Mouse (Mus musculus) lung, postnatal 14 days (tissue): ENCODE measurements at regions not wholly inside any gene's neighbourhood (a gene's known extent, or its start where the extent isn't known, plus 50 kb on each side); places are given as distances from the start of the nearest gene placed in this dataset.

Source experiments
- DNase-seq: peaks from one replicate; pipeline ENCODE4 v3.0.0; 2021

DNA sequence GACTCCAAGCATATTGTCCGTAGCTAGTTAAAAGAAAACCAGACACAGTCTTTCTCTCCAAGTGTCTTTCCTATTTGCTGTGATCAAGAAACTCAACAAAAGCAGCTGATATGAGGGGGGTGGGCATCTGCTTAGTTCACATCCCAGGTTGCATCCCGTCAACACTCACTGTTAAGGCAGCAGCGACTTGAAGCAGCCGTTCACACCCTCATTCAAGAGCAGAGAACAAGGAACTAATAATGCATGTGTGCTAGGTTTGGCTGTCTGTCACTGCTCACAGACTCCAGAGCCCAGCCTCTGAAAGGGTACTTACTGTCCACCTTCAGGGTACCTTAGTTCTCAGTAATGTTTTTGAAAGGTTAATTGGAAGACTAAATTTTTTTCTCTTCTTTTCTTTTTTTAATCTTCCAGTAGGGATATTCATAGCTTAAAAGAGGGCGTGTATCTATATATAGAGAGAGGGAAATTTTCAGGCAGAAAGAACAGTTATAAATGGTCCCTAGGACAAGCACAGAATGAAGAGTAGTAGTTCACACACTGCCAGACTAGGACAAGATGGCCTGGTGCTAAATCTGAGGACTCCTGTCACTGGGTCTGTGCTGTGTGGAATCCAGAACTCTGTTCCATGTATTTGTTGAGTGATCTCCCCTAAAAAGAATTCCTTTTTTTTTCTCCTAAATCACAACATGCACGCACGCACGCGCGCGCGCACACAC, 199.1 kb upstream of the BB014433 start:
- no peak for DNase-seq

DNA sequence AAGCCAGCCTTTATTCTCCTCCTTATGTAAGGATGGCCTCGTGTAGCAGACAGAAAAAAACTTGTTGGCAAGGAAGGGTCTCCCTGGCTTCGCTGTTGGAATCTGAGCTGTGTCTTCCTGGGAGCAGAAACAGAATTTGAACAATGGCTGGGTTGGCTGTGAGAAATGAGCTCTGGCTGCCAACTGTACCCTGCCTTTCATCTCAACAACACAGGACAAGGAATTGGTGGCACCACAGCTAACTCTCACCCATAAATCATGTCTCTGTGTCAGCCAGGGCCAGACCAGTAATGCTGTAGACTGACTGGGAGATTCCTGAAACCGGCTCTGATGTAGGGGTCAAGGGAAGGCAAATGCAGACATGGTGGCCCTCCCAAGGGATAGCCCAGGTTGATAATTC, 189.5 kb upstream of the BB014433 start:
- DNase-seq, result no peak

DNA sequence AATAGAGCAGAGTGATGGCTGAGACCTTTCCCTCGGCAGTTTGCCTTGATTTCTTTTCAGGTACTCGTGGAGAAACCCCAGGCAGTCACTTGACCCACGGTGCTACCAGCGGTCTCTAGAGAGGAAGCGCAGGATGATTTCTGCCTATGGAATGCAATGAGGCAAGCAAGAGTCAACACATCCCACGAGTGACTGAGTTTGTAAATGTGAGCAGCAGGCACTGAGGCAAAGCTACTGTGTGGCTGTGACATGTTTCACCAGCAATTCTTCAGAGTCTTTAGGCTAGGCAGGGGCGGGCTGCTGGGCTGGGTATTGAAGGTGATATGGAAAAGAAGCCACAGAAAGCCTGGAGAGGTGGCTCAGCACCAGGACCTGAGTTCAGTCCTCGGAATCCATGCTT, 187.4 kb upstream of the BB014433 start:
- DNase-seq, result no peak

DNA sequence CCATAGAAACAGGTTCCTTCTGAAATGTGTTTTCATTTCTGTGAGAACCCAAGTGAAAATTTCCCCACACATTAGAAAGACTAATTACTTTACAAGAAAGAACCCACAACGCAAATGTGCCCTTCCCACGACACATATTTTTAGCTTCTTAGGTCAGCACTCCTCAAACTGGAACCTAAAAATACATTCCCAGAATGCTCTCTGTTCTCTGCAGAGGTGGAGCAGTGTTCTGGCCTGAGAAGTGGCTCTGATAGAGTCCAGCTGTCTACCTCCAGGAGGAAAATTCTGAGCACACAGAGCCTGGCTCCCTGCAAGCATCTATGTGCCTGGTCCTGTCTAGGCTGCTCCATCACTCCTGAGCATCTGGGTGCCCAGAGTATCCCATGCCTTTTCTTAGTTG, 184.3 kb upstream of the BB014433 start:
- DNase-seq, result peak; percentile 48

DNA sequence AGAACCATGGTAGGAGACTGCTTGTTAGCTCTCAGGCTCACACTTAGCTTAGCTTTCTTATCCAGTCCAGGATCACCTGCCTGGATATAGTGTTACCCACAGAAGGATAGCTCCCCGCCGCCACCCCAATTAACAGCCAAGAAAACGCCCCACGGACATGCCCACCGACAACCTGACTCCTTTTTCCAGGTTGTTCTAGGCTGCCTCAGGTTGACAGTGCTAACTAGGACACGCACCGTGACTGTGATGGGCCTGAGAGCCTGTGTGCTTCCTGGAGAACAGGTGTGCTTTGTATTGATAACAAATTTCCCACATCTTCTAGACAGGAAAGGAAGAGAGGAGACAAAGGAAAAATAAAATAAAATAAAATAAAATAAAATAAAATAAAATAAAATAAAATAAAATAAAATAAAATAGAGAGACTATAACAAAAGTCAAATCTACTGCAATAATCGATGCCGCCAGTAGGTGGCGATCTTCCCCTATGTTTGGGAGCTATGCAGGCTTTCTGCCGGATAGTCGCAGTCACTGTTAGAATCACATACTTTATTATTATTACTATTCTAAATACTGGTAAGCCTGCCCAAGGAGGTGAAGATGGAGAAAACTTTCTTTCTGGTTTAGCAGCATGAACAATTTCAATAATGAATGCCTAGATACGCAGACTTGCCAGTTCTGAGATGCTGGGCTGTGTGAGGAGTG, 175.5 kb upstream of the BB014433 start:
- DNase-seq, result peak; percentile 69

GRCm38 (mm10) chr8:15209856-15210521, 164.1 kb upstream of the BB014433 start:
- DNase-seq, result no peak

GRCm38 (mm10) chr8:15201556-15201955, 155.7 kb upstream of the BB014433 start:
- no peak for DNase-seq

DNA sequence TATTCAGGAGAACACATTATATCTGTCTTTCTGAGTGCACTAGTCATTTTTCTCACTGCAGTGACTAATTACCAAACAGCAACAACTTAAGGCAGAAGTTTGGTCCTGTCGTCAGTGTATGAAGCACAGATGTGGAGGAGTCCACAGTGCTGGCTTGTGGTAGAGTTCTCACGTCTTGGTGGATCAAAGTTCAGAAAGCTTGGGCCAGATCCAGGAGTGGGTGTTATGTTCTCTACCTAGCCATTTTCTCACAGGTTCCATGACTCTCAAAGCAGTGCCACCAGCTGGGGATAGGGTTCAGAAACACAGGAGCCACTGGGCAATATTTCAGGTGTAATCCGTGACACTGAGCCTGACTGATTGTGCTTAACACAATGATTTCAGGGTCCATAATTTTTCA, 144.8 kb upstream of the BB014433 start:
- no peak for DNase-seq

GRCm38 (mm10) chr8:15189079-15189612, 143.3 kb upstream of the BB014433 start:
- no peak for DNase-seq
